ENCODE assay signal across 17 mouse cellular contexts in genomic region chr13:24136836-24137235, GRCm38 (mm10).
"Had no signal": no experiment of that assay in that cellular context is flagged by ENCODE, and none has a peak within 500 bp of the region (broad histone marks: within the 10 kb centered on the region; RNA-seq: fewer than 3 reads in every experiment).

No protein-coding gene starts in this region.

- H3K27ac ChIP-seq: neural tube, embryonic 13.5 days; neural tube, embryonic 15.5 days had no signal

- ATAC-seq: midbrain, embryonic 13.5 days had no signal

- DNase-seq: lung, adult 18-20 months; lung, embryonic 14.5 days; lung, postnatal 10 days; lung, postnatal 4 days; retina, postnatal 1 day; right cerebral cortex, adult 18-20 months; right cerebral cortex, postnatal 25 days; right cerebral cortex, postnatal 4 days; spleen, adult 18-20 months; thymus, adult 18-20 months; thymus, postnatal 14 days; thymus, postnatal 36 days had no signal

- H3K27me3 ChIP-seq: midbrain, embryonic 13.5 days; neural tube, embryonic 13.5 days; neural tube, embryonic 15.5 days had no signal

- H3K9me3 ChIP-seq: midbrain, embryonic 13.5 days; neural tube, embryonic 13.5 days; neural tube, embryonic 15.5 days had no signal

- H3K36me3 ChIP-seq: midbrain, embryonic 13.5 days; neural tube, embryonic 13.5 days had no signal

- H3K9ac ChIP-seq: lung, embryonic 14.5 days; midbrain, embryonic 13.5 days; neural tube, embryonic 13.5 days; neural tube, embryonic 15.5 days had no signal

- H3K4me3 ChIP-seq: midbrain, embryonic 13.5 days; myocyte; neural tube, embryonic 13.5 days; neural tube, embryonic 15.5 days had no signal

- H3K4me2 ChIP-seq: lung, embryonic 14.5 days; midbrain, embryonic 11.5 days; midbrain, embryonic 13.5 days; neural tube, embryonic 13.5 days; neural tube, embryonic 15.5 days had no signal
